Mouse (Mus musculus) hindbrain, embryonic 12.5 days (tissue): ENCODE data around the gene Tnfsf15. TPM values are rescaled to one million over a fixed set of nuclear protein-coding genes. Genes with fewer than 3 reads are reported as not detected.

ENCODE experiments used
- ATAC-seq: fragments of 200-750 bp; cut with Nextera tagmentation; 2 replicates; pipeline ENCODE4 v1.8.0; 2017; ENCODE audit warnings: moderate TSS enrichment; ENCODE audit not compliant: low FRiP score
- H3K27ac ChIP-seq: fragments of 300-500 bp; sonication (generic); 2 replicates; pipeline ENCODE4 v1.5.1; 2016; ENCODE audit warnings: mild to moderate bottlenecking
- H3K27me3 ChIP-seq: fragments of 300-500 bp; sonication (generic); 2 replicates; pipeline ENCODE4 v1.6.1; 2016; ENCODE audit warnings: mild to moderate bottlenecking
- H3K36me3 ChIP-seq: fragments of 300-500 bp; sonication (generic); 2 replicates; pipeline ENCODE4 v1.6.1; 2016; ENCODE audit warnings: mild to moderate bottlenecking
- H3K4me1 ChIP-seq: fragments of 300-500 bp; sonication (generic); 2 replicates; pipeline ENCODE4 v1.6.1; 2016
- H3K4me2 ChIP-seq: fragments of 300-500 bp; sonication (generic); replicated peaks from 2 replicates; pipeline ENCODE4 v1.6.1; 2016; ENCODE audit warnings: mild to moderate bottlenecking
- H3K4me3 ChIP-seq: fragments of 300-500 bp; sonication (generic); 2 replicates; pipeline ENCODE4 v1.5.1; 2016; ENCODE audit warnings: mild to moderate bottlenecking
- H3K9ac ChIP-seq: fragments of 300-500 bp; sonication (generic); 2 replicates; pipeline ENCODE4 v1.6.1; 2016; ENCODE audit warnings: mild to moderate bottlenecking, moderate library complexity
- H3K9me3 ChIP-seq: fragments of 300-500 bp; sonication (generic); replicated peaks from 2 replicates; pipeline ENCODE4 v1.6.1; 2016; ENCODE audit warnings: mild to moderate bottlenecking
- WGBS: fragments of 180-500 bp; shearing (Covaris S2); methylation state at CpG from one replicate; pipeline ENCODE4 v1.1.7; 2016; 5-methylcytosine and 5-hydroxymethylcytosine counted together
- polyA plus RNA-seq: library from polyadenylated mRNA; unstranded; fragments of >200 nt; fragmentation: Nextera tagmentation; extraction: Ambion mirVana; gene quantifications from 2 replicates; pipeline ENCODE4 v1.2.1, GENCODE M21; 2016

Tnfsf15 gene
- 0.06 and 0.09 TPM in 2 replicates for polyA plus RNA-seq

- H3K27me3 ChIP-seq, result no peaks in the 10 kb centered on the region
- no peak within 1 kb of the TSS for H3K4me2 ChIP-seq
- H3K4me3 ChIP-seq, result no peak within 1 kb of the TSS
- no peak for ATAC-seq
- peaks cover 3% of the 10 kb centered on the region; the same call in 1 of the 2 replicates for H3K4me1 ChIP-seq
- H3K9ac ChIP-seq, result no peak within 1 kb of the TSS
- H3K9me3 ChIP-seq, result no peaks in the 10 kb centered on the region
- 59% methylated on average over 8 of the region's 8 CpGs for WGBS
- H3K27ac ChIP-seq, result no peak within 1 kb of the TSS
- H3K36me3 ChIP-seq, result no peaks in the 10 kb centered on the region
Observed at GRCm38 (mm10) chr4:63744693-63745171, at the start of gene Tnfsf15. TSS of gene Tnfsf15 (minus strand) at chr4:63745113.

- no peak overlapping the region for H3K27ac ChIP-seq
- no peak overlapping the region for H3K4me2 ChIP-seq
- H3K36me3 ChIP-seq, result no peaks in the 10 kb centered on the region
- no peak overlapping the region for H3K9ac ChIP-seq
- H3K27me3 ChIP-seq, result no peaks in the 10 kb centered on the region
- H3K4me3 ChIP-seq, result no peak overlapping the region
- no peaks in the 10 kb centered on the region for H3K9me3 ChIP-seq
- H3K4me1 ChIP-seq, result no peaks in the 10 kb centered on the region
- ATAC-seq, result no peak
- WGBS, result 95% methylated on average over 3 of the region's 3 CpGs
Observed at GRCm38 (mm10) chr4:63792328-63792727, 47.4 kb upstream of the Tnfsf15 start.

- H3K4me2 ChIP-seq, result no peak overlapping the region
- WGBS, result 82% methylated on average over 2 of the region's 2 CpGs
- no peaks in the 10 kb centered on the region for H3K9me3 ChIP-seq
- no peaks in the 10 kb centered on the region for H3K36me3 ChIP-seq
- H3K27ac ChIP-seq, result no peak overlapping the region
- no peak for ATAC-seq
- no peaks in the 10 kb centered on the region for H3K4me1 ChIP-seq
- H3K9ac ChIP-seq, result no peak overlapping the region
- no peak overlapping the region for H3K4me3 ChIP-seq
- H3K27me3 ChIP-seq, result no peaks in the 10 kb centered on the region
Observed at GRCm38 (mm10) chr4:63785466-63785865, 40.6 kb upstream of the Tnfsf15 start.

- ATAC-seq, result no peak
- 90% methylated on average over 5 of the region's 5 CpGs for WGBS
- Histone ChIP-seq H3K4me2 (no peak overlapping the region), H3K27ac (no peak overlapping the region), H3K4me3 (no peak overlapping the region), H3K27me3 (no peaks in the 10 kb centered on the region), H3K36me3 (no peaks in the 10 kb centered on the region), H3K9ac (no peak overlapping the region), H3K9me3 (no peaks in the 10 kb centered on the region), H3K4me1 (no peaks in the 10 kb centered on the region)
Observed at GRCm38 (mm10) chr4:63783826-63784225, 38.9 kb upstream of the Tnfsf15 start.

- H3K4me2 ChIP-seq, result no peak overlapping the region
- H3K27ac ChIP-seq, result no peak overlapping the region
- no peaks in the 10 kb centered on the region for H3K9me3 ChIP-seq
- no peaks in the 10 kb centered on the region for H3K4me1 ChIP-seq
- H3K9ac ChIP-seq, result no peak overlapping the region
- no peaks in the 10 kb centered on the region for H3K36me3 ChIP-seq
- ATAC-seq, result no peak
- WGBS, result 82% methylated on average over 7 of the region's 7 CpGs
- no peaks in the 10 kb centered on the region for H3K27me3 ChIP-seq
- no peak overlapping the region for H3K4me3 ChIP-seq
Observed at GRCm38 (mm10) chr4:63782970-63783613, 38.2 kb upstream of the Tnfsf15 start.

GRCm38 (mm10) chr4:63777223-63777622 lies 32.3 kb upstream of the Tnfsf15 start:
- Histone ChIP-seq H3K4me3 (no peak overlapping the region), H3K9ac (no peak overlapping the region), H3K4me1 (no peaks in the 10 kb centered on the region), H3K4me2 (no peak overlapping the region), H3K9me3 (no peaks in the 10 kb centered on the region), H3K27me3 (no peaks in the 10 kb centered on the region), H3K27ac (no peak overlapping the region), H3K36me3 (no peaks in the 10 kb centered on the region)
- 86% methylated on average over 8 of the region's 8 CpGs for whole genome bisulfite sequencing
- no peak for ATAC-seq

- no peak for ATAC-seq
Observed at GRCm38 (mm10) chr4:63773306-63774090, 28.6 kb upstream of the Tnfsf15 start.

GRCm38 (mm10) chr4:63772514-63772913 lies 27.6 kb upstream of the Tnfsf15 start:
- H3K9me3 ChIP-seq, result no peaks in the 10 kb centered on the region
- H3K4me2 ChIP-seq, result no peak overlapping the region
- H3K27me3 ChIP-seq, result no peaks in the 10 kb centered on the region
- ATAC-seq, result no peak
- H3K27ac ChIP-seq, result no peak overlapping the region
- no peaks in the 10 kb centered on the region for H3K36me3 ChIP-seq
- no peak overlapping the region for H3K4me3 ChIP-seq
- no peaks in the 10 kb centered on the region for H3K4me1 ChIP-seq
- WGBS, result 91% methylated on average over 2 of the region's 2 CpGs
- no peak overlapping the region for H3K9ac ChIP-seq

More at GRCm38 (mm10) chr4:63773306-63774090, 28.6 kb upstream of the Tnfsf15 start:
- Histone ChIP-seq H3K4me1 (no peaks in the 10 kb centered on the region), H3K27ac (no peak overlapping the region), H3K9me3 (no peaks in the 10 kb centered on the region), H3K4me2 (no peak overlapping the region), H3K36me3 (no peaks in the 10 kb centered on the region), H3K27me3 (no peaks in the 10 kb centered on the region), H3K4me3 (no peak overlapping the region), H3K9ac (no peak overlapping the region)
- WGBS, result 77% methylated on average over 8 of the region's 8 CpGs

- Histone ChIP-seq H3K4me3 (no peak overlapping the region), H3K27ac (no peak overlapping the region), H3K4me2 (no peak overlapping the region), H3K27me3 (no peaks in the 10 kb centered on the region), H3K9me3 (no peaks in the 10 kb centered on the region), H3K9ac (no peak overlapping the region), H3K36me3 (no peaks in the 10 kb centered on the region), H3K4me1 (no peaks in the 10 kb centered on the region)
- no peak for ATAC-seq
- WGBS, result 83% methylated on average over 4 of the region's 4 CpGs
Observed at GRCm38 (mm10) chr4:63771291-63771690, 26.4 kb upstream of the Tnfsf15 start.

- Histone ChIP-seq H3K36me3 (no peaks in the 10 kb centered on the region), H3K27ac (no peak overlapping the region), H3K4me1 (no peaks in the 10 kb centered on the region), H3K9me3 (no peaks in the 10 kb centered on the region), H3K4me2 (no peak overlapping the region), H3K27me3 (no peaks in the 10 kb centered on the region), H3K4me3 (no peak overlapping the region), H3K9ac (no peak overlapping the region)
- ATAC-seq, result no peak
- WGBS, result 88% methylated on average over 3 of the region's 3 CpGs
Observed at GRCm38 (mm10) chr4:63769161-63769560, 24.2 kb upstream of the Tnfsf15 start.

GRCm38 (mm10) chr4:63765050-63765449 lies 20.1 kb upstream of the Tnfsf15 start:
- Histone ChIP-seq H3K36me3 (no peaks in the 10 kb centered on the region), H3K27me3 (no peaks in the 10 kb centered on the region), H3K9ac (no peak overlapping the region), H3K27ac (no peak overlapping the region), H3K4me2 (no peak overlapping the region), H3K9me3 (no peaks in the 10 kb centered on the region), H3K4me3 (no peak overlapping the region), H3K4me1 (no peaks in the 10 kb centered on the region)
- 88% methylated on average over 2 of the region's 2 CpGs for WGBS
- ATAC-seq, result no peak

GRCm38 (mm10) chr4:63759931-63760330 lies 15.0 kb upstream of the Tnfsf15 start:
- ATAC-seq, result no peak
- no peaks in the 10 kb centered on the region for H3K9me3 ChIP-seq
- no peaks in the 10 kb centered on the region for H3K36me3 ChIP-seq
- no peaks in the 10 kb centered on the region for H3K27me3 ChIP-seq
- H3K27ac ChIP-seq, result no peak overlapping the region
- no peaks in the 10 kb centered on the region for H3K4me1 ChIP-seq
- H3K9ac ChIP-seq, result no peak overlapping the region
- H3K4me2 ChIP-seq, result no peak overlapping the region
- no peak overlapping the region for H3K4me3 ChIP-seq
- 89% methylated on average over 3 of the region's 3 CpGs for WGBS
